Mouse (Mus musculus): ENCODE results near the gene Exoc6. TPM values are rescaled to one million over a fixed set of nuclear protein-coding genes. Genes with fewer than 3 reads are reported as not detected.
"Not testable (repeated sequence)": the region's sequence is repeated elsewhere in the genome, so short reads cannot be mapped to it uniquely, and the experiment has no call there.

Exoc6 gene
- polyA plus RNA-seq (2017; shearing (Covaris generic)), result 10 to 100 TPM; 34.9 to 37.6 TPM

DNA sequence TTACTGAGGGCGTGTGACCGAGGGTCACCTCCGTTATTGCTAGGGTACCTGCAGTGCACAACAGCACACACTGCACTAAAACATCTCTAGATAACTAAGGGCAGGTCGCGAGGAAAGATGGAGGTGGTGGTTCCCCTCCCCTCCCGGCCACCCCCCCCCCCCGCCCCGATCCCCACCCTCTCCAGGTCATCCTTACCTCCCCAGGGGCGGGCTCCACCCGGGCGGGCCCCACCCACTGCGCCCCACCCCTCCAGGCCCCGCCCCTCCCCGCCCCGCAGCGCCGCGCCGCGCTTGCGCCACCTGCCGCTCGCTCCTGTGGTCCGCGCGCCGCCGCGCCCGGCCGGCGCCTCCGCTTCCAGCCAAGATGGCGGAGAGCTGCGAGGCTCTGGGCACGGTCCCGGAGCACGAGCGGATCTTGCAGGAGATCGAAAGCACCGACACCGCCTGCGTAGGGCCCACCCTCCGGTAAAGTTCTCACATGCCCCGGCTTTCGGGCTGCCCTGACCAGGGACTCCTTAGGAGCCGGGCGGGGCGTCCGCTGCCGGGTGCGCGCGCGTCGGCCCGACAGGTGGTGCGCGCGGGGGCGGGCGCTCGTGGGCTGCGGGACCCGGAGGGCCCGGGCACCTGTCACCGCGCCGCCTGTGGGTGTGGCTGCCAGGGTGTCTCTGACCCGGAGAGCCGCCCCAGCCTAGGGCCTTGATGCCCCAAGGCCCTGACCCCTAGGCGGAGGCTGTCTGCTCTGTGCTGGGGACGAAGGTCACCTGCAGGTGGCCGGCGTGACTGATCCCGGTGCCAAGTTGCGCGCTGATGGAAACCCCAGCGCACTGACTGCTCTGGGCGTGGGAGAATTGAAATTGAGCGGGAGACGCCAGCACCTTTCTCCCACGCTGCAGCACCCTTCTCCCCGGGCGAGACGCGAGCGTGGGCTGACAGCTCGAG is at the start of gene Exoc6:
Gene Exoc6, plus strand, starts transcription at position 318 of the 939 bp plus-strand sequence.
- ATAC-seq, result peak; percentile 68

DNA sequence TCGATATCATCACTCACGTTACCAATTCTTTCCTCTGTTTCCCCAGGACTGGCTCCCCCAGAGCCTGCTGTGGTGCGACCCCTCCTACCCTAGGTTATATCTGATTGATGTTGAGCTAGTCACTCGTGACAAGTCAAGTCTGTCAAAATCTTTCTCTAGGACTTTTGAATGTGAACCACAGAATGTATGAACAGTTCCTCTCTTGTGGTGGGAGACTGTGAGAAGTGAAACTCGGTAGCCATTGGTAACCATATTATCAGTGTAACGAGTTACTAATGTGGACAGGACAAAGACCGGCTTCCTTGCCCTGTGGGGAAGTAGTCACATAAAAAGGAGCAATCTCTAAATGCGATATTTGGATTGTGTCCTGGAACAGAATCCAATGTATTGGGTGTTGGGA is 47.2 kb upstream of the Exoc6 start:
- ATAC-seq, result no peak

DNA sequence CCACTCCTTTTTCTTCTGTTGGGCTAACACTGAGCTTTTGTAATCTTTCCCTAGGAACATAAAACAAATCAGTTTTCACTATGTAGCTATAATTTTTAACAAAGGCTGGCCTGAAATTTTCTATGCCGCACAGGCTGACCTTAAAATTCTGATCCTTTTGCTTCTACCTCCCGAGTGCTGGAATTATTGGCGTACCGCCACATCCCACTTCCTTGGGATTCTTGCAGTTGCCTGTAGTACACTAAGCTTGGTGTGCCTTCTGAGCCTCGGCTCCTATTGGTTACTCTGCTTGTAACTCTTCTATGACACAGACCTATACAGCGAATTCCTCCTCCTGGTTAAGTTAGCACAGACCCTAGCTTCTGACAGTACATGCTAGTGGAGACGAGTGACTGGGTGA is 44.2 kb upstream of the Exoc6 start:
- ATAC-seq, result no peak

DNA sequence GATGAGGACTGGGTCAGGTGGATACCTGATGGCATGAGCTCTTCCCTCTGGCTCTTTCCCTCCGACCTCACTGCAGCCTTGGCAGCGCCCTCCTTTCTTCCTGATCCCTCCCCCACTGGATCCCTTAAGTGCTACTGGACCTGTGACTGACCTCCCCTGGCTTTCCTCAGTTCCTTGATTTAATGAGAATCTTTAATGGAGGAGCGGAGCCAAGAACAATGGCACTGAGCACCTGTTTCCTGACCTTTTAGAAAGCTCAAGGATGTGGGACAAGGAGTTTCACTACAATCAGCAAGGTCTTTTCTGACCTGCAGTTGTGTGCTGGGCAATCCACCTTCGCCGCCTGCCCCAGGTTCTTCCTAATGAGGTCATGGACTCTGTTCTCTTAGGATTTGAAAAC is 43.6 kb upstream of the Exoc6 start:
- ATAC-seq, result no peak

DNA sequence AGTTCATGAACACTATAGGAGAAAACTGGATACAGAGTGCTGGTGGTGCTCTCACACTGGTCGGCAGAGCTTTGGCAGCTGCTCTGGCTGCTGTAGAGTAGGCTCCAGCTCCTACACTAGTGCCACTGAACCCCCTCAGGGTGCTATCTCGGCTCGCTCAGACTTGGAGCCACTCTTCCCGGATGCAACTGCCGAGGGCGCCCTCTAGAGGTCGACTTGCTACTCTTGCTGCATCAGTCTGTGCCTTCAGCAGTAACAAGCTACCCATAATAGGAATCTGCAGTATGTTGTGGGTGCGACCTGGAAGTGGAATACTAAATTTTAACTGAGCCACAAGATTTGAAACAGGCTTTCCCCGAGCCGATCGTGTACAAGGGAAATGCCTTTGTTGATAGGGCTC is 40.5 kb upstream of the Exoc6 start:
- peak; percentile 40 for ATAC-seq

DNA sequence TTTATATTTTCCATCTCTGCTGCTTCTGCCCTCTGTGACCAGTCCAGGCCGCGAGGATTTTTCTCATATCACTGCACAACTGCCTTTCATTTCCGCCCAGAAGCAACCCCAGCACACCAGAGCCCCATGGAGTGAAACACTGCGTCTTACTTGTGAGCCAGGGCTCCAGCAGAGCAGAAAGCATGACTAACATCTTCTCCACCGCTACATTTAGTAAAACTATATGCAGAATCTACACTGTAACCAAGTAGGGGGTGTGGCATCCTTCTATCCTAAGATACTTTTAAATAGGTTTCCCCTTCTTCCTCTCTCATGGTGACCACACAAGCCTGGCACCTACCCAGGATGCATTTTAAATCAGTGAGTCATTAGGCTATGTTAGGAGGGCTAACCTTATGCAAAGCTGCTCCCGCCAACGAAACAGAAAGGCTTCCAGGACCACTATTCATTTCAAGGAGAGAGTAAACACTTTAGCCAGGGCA is 35.4 kb upstream of the Exoc6 start:
- no peak for ATAC-seq

DNA sequence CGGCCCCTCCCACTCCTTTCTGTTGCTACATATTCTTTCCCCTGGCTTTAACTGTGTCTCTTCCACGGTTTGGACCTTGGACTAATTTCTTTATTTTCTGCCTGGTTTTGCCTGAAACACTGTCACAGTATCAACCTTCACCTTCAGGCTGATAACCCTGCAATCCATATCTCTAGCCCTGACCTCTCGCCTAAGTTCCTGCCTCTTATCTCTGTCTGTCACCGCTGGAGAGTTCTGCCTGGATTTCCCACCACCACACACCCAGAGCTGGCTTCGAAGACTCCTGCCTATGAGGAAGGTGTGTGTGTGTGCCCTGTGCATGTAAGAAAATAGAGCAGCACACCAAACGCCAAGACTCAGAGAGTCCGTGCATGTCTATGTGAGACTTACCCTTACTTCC is 32.8 kb upstream of the Exoc6 start:
- ATAC-seq, result no peak

DNA sequence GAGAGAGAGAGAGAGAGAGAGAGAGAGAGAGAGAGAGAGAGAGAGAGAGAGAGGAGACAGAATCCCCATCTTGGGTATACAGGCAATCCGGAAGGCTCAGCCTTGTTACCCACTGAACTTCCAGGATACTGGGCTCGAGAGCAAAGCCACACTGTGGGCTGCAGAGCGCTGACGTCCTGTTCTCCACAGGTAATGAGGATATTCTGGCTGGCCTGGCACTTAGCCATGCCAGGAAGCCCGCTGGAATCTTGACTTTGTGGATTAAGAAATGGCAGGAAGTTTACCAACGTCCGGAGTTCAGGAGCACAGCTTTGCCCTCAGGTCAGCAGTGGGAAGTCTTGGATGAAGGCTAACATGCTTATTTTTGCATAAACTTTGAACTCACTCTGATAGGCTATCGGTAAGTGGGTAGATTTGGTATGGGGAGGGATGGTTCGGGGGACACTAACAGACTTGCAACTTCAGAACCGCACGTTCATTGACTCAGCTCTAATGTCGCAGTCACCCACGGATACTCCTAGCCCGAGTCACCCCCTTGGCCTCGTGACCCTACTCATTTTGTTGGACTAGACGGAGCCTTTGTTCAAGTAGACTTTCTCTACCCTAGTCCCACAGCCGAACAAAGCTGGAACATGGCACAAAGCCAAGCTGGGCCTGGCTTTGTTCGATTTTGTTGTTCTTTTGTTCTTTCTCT is 29.3 kb upstream of the Exoc6 start:
- no peak for ATAC-seq

DNA sequence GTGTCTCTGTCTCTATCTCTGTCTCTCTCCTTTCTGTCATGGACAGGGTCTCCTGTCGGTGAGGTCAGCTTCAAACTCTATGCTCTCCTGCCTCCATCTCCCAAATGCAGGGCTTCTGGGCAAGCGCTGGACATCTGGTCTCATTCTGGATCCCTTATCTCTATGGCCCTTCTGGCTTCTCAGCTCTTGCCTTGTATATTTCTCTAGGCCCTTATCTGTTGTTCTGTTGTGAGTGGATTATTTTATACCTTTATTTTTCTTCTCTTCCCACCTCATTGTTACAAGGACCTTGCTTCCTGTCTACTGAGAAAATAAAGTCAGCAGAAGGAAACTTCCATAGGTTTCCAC is 28.8 kb upstream of the Exoc6 start:
- no peak for ATAC-seq

DNA sequence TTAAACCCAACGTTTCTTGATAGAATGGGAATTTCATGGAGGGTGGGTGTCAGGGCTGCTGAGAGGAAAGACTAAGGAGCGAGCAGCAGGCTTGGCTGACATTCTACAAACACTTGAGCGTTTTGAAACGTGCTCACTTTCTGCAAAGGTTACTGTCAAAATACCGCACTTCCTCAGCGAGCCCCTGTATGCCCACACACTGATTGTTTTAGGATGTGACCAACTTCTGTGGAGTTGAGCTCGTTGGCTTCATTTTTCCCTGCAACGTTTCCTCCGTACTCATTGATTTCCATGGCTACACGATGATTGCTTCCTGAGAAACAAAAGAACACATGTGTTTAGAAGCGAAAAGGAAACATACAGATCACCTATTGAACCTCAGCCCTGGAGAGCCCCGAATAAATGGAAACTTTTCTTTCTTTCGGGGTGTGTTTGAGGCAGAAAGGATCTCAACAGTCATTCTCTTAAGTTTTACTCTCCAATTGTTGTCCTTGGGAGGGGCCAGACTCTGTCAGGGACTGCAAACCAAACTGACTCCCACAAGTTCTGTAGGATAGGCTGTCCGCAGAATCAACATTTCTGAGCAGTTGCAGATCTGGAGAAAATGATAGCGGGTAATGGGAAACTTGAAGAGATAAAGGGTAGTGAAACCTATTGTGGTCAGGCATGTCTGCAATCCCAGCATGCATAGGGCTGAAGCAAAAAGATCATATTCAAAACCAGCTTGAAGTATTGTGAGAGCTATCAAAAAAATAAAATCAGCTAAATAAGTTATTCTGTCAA is 26.7 kb upstream of the Exoc6 start:
- ATAC-seq, result peak; percentile 37

DNA sequence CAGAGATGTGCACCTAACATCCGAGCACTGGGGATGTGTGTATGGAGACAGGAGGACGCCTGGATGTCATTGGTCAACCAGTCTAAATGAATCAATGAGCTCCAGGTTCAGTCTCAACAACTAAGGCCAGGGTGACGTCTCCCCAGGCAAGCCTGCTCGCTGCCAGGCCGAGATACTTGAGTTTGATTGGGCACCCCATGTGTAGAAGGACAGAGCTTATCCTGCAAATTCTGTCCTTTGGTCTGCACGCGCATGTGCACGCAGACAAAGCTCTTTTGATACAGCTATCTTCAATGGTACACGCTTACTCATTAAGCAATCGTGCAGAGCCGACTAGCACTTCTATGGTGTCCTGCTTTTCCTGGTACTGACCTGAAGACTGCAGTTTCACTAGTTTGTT is 24.3 kb upstream of the Exoc6 start:
- no peak for ATAC-seq

DNA sequence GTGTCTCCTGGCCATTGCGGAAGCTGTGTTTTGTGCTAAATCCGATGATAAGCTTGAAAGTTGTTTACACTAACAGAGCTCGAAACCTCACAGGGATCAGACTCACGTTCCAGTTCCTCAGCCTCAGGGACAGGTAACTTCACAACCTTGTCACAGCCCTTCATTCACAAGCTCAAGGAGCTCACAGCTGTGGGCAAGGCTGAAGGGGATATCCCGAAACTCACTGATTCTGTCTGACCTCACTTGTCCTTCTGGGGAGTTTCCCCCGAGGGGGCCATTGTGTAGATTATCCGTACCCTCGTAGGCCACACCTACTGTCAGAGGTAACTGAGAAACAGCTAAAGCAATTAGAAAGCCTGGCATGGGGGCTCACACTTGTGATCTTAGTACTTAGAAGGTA is 23.4 kb upstream of the Exoc6 start:
- peak; percentile 69 for ATAC-seq

DNA sequence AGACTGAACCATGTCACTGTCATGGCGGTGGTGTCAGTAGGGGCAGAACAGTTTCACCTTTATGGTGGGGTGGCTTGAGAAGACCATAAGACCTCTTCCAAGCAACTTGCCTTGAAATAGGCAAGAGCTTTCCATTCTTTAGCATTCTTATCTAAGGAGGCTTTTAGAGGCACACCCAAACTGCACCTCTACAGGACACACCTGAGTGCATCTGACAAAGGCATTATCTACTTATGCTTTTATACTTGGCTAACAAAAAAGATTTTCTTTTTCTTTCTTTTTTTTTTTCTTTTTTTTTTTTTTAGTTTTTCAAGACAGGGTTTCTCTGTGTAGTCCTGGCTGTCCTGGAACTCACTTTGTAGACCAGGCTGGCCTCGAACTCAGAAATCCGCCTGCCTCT is 22.5 kb upstream of the Exoc6 start:
- ATAC-seq, result not testable (repeated sequence)

DNA sequence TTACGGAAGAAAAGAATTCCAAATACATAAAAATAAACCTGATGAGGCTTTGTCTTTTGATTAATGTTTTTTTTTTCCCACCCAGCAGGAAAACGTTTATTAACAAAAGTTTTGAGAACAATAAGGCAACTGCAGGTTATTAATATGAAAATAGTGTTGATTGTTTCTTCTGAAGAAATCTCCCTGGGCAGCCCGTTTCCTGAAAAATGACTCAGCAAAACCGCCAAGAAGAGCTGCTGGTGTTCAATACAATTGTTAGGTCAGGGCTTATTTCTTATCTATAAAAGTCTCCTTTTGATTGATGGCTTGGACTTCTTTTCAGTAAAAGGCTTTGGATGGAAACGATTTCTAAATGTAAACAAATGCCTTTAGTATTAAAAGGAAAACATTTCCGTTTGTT is 21.6 kb upstream of the Exoc6 start:
- no peak for ATAC-seq

DNA sequence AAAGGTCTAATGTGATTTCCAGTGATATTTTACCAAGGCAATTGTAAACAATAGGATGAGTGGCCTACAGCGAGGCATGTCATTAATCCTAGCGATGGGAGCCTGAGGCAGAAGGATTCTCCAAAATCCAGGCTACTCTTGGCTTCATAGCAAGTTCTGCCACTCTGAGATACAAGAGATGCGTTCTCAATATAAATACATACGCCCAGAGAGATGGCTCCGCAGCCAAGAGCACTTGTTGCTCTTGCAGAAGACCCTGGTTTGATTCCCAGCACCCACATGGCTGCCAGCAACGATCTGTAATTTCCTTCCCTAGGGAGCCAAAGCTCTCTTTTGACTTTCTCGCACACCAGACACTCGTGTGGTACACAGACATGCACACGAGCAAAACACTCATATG is 20.9 kb upstream of the Exoc6 start:
- no peak for ATAC-seq

DNA sequence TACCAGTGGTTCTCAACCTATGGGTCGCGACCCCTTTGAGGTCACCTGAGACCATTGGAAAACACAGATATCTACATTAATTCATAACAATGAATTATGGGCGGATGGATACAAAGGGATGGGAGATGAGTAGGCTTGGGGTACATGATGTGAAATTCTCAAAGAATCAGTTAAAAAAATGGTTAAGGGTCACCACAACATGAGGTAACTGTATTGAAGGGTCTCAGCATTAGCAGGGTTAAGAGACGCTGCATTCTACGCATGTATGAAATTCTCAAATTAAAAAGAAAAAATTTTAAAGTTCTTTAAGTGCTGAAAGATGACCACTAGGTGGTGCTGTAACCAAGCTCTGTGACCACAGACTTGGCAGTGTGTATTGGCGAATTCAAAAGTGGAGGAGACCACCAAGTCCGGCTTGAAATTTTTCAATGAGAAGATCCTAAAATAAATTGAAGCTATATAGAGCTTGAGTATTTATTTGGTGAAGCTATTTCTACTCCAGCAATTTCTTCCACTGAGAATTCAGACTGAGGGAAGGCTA is 20.2 kb upstream of the Exoc6 start:
- no peak for ATAC-seq

DNA sequence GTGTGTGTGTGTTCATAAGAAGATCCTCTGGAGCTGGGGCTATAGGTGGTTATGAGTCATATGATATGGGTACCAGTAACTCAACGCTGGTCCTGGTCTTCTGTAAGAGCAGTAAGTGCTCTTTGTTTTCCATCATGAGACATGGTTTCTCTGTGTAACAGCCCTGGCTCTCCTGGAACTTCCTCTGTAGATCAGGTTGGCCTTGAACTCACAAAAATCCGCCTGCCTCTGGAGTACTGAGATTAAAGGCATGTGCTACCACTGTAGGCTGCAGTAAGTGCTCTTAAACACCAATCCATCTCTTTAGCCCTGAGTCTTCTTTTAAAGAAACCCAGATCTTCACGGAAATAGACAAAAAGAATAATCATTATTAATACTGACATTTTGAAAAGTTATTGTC is 19.6 kb upstream of the Exoc6 start:
- ATAC-seq, result no peak

DNA sequence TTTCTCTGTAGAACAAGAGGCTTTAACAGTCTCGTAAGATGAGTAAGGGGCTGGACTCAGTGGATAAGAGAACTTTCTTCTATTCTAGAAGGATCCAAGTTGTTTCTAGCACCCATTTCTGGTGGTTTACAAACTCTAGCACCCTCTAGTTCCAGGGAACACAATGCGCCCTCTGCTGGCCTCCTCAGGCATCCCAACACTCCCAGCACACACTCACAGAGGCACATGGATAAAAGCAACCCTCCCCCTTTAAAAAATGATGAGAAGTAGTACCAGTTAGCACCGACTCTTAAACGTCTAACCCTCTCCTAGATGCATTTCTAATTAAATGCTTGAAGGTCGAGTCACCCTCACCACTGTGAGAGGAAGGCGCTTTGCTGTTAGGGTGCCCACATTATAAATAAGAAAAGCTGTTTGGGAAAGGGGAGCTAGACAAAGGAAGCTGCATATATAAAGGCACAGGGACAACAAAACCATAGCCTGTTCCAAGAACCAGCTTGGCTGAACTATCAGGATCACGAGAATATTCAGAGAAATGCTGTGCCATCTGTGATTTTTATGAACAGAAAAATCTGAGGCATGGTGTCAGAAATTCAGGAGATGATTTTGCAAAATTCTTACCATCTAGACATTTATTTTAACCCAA is 18.9 kb upstream of the Exoc6 start:
- ATAC-seq, result no peak

DNA sequence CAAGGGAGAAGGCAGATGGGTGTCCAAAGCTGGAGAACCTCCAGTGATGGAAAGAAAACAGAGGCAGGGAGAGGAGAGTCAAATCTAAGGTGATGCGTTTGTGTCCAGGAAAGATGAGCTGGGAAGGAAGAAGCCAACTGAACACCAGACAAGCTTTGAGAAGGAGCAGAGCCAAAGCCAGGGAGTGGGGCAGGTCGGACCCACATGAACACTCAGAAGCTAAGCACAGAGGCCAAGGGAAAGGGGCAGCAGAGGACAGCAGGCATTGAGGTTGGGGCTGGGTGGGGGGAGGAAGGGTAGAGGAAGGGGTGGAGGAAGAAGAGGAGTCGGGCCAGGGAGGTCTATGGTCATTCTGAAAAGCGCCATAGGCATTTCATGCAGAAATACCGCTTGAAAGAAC is 17.0 kb upstream of the Exoc6 start:
- no peak for ATAC-seq

DNA sequence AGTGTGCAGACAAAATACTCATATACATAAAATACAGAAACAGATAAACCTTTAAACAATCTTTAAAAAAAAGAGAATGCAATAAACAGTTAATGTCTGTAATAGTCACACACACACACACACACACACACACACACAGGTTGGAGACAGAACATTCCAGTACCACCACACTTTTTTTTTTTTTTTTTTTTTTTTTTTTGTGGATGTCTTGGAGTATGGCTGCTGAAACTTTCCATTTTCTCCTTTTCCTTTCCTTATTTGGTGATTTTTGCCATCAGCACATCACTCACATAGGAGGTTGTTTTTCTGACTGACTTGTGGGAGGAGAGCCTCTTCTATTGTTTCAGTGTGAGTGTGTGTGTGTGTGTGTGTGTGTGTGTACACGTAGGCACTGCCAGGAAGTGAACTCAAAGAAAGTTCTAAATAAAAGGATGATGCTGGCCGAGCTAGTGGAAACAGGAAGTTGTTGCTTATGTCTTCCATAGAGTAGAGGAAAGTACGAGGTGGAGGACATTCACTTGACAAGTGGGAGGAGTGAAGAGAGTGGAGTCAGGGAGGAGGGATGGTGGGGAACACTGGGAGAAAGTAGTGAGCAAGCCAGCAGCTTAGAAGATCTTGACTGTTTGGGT is 15.4 kb upstream of the Exoc6 start:
- peak; percentile 84 for ATAC-seq

DNA sequence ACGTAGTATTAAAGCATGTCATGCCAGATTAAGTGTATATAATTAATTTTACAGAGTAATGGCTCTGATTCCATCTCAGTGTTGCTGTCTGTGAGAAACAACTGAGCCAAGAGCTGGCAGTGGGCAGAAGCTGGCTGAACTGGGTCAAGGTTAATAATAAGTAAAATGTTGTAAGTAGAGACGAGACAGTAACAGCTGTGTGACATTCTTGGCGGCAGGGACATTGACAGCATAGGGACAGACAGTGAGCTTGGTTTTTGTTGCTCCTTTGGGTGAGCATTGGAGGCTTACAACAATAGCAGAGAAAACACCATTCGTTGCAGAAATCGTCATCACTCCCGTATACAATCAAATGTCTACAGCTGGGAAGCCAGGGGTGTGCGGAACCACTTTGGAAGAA is 13.8 kb upstream of the Exoc6 start:
- ATAC-seq, result no peak

DNA sequence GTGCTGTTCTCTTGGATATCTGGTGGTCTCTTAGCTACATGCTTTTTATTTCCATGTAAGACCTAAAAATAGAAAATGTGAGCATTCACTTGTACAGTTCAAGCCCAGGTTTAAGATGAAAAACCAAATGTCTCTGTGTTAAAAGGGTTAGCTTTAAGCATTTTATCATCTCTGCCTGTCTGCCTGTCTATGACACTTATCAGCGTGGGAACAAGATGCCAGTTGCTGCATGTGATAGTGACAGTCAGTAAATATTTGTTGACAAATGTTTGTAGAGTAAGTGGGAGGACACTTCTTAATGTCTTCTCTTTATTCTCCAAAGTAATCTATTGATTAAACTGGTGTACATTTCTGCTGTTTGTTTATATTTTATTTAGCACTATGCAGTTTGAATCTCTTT is 12.5 kb upstream of the Exoc6 start:
- no peak for ATAC-seq
